Mouse (Mus musculus): ENCODE data around the gene Ankle1.
"Not testable (repeated sequence)": the region's sequence is repeated elsewhere in the genome, so short reads cannot be mapped to it uniquely, and the experiment has no call there.

Ankle1 gene

GRCm38 (mm10) chr8:71407441-71407840 is 1.6 kb downstream of the Ankle1 start:
- no peak for DNase-seq (ENCODE audit: low spot score)

GRCm38 (mm10) chr8:71408231-71408630 is 2.4 kb downstream of the Ankle1 start:
- no peak for DNase-seq (ENCODE audit: low spot score)

- DNase-seq (ENCODE audit: low spot score): no peak
These were observed 5.9 kb downstream of the Ankle1 start for GRCm38 (mm10) chr8:71411535-71412273.

- no peak for DNase-seq (ENCODE audit: low spot score)
These were observed 16.3 kb downstream of the Ankle1 start for GRCm38 (mm10) chr8:71422121-71422520.

GRCm38 (mm10) chr8:71432935-71433334 is 27.1 kb downstream of the Ankle1 start:
- not testable (repeated sequence) for DNase-seq (ENCODE audit: low spot score)

- DNase-seq (ENCODE audit: low spot score): no peak
These were observed 31.2 kb downstream of the Ankle1 start for GRCm38 (mm10) chr8:71437041-71437440.

GRCm38 (mm10) chr8:71441404-71441803 is 35.6 kb downstream of the Ankle1 start:
- peak; percentile 31 for DNase-seq (ENCODE audit: low spot score)

GRCm38 (mm10) chr8:71445096-71445495 is 39.3 kb downstream of the Ankle1 start:
- DNase-seq (ENCODE audit: low spot score): no peak

- no peak for DNase-seq (ENCODE audit: low spot score)
These were observed 45.5 kb downstream of the Ankle1 start for GRCm38 (mm10) chr8:71451337-71451736.

GRCm38 (mm10) chr8:71451777-71452176 is 46.0 kb downstream of the Ankle1 start:
- no peak for DNase-seq (ENCODE audit: low spot score)

- DNase-seq (ENCODE audit: low spot score): no peak
These were observed 46.9 kb downstream of the Ankle1 start for GRCm38 (mm10) chr8:71452669-71453068.

- no peak for DNase-seq (ENCODE audit: low spot score)
These were observed 48.9 kb downstream of the Ankle1 start for GRCm38 (mm10) chr8:71454668-71455067.

GRCm38 (mm10) chr8:71456906-71457305 is 51.1 kb downstream of the Ankle1 start:
- DNase-seq (ENCODE audit: low spot score): no peak

- no peak for DNase-seq (ENCODE audit: low spot score)
These were observed 52.0 kb downstream of the Ankle1 start for GRCm38 (mm10) chr8:71457659-71458270.

Measured in spleen, adult 12 weeks (tissue).